Mouse (Mus musculus) fibroblast of lung, adult 2 months (primary cell): ENCODE measurements around the gene Kctd8.

Source experiments
- DNase-seq: peaks from one replicate; pipeline ENCODE4 v3.0.0-alpha.2; 2011; ENCODE audit warnings: low read depth

The Kctd8 gene

GRCm38 (mm10) chr5:69156489-69156888 lies 185.0 kb downstream of the Kctd8 start:
- no peak for DNase-seq

- no peak for DNase-seq
Measured at GRCm38 (mm10) chr5:69145827-69146226, 195.7 kb downstream of the Kctd8 start.

- no peak for DNase-seq
Measured at GRCm38 (mm10) chr5:69141082-69141481, 200.4 kb downstream of the Kctd8 start.

GRCm38 (mm10) chr5:69108718-69109117 lies 232.8 kb downstream of the Kctd8 start:
- DNase-seq: no peak

GRCm38 (mm10) chr5:69088912-69089311 lies 252.6 kb downstream of the Kctd8 start:
- no peak for DNase-seq
